Mouse (Mus musculus): ENCODE measurements around the gene Kcna7. TPM values are rescaled to one million over a fixed set of nuclear protein-coding genes. Genes with fewer than 3 reads are reported as not detected.
A peak's percentile ranks its signal among the peaks of the same experiment; 100 is the strongest.
"Not testable (repeated sequence)": the region's sequence is repeated elsewhere in the genome, so short reads cannot be mapped to it uniquely, and the experiment has no call there.

Gene Kcna7
- total RNA-seq, 2 experiments from 2014 or later: 73.7 to 107 TPM

- no peak for DNase-seq
These were observed 10.3 kb upstream of the Kcna7 start for GRCm38 (mm10) chr7:45395129-45395541.

GRCm38 (mm10) chr7:45395578-45396336 is 9.7 kb upstream of the Kcna7 start, which contains the start of gene Snrnp70:
TSS of gene Snrnp70 (minus strand) at chr7:45395742.
- DNase-seq: peak; percentile 100

GRCm38 (mm10) chr7:45396337-45396775 is 9.1 kb upstream of the Kcna7 start:
- DNase-seq: not testable (repeated sequence)

GRCm38 (mm10) chr7:45396787-45397186 is 8.7 kb upstream of the Kcna7 start:
- DNase-seq: no peak

GRCm38 (mm10) chr7:45401521-45402085 is 3.9 kb upstream of the Kcna7 start:
- DNase-seq: no peak

- DNase-seq: no peak
These were observed 1.8 kb upstream of the Kcna7 start for GRCm38 (mm10) chr7:45403532-45404261.

GRCm38 (mm10) chr7:45406157-45407156 is 1.0 kb downstream of the Kcna7 start:
- peak; percentile 82 for DNase-seq

- DNase-seq: no peak
These were observed 2.4 kb downstream of the Kcna7 start for GRCm38 (mm10) chr7:45407836-45408235.

- DNase-seq: no peak
These were observed 2.9 kb downstream of the Kcna7 start for GRCm38 (mm10) chr7:45408351-45408750.

GRCm38 (mm10) chr7:45408949-45409348 is 3.5 kb downstream of the Kcna7 start:
- no peak for DNase-seq

- DNase-seq: no peak
These were observed 4.2 kb downstream of the Kcna7 start for GRCm38 (mm10) chr7:45409497-45410163.

GRCm38 (mm10) chr7:45412421-45412820 is 7.0 kb downstream of the Kcna7 start:
- DNase-seq: peak; percentile 78

- DNase-seq: peak; percentile 64
These were observed 7.8 kb downstream of the Kcna7 start, which contains the start of gene Ntf5 for GRCm38 (mm10) chr7:45413113-45413863. TSS of gene Ntf5 (plus strand) at chr7:45413695.

- no peak for DNase-seq
These were observed 8.6 kb downstream of the Kcna7 start for GRCm38 (mm10) chr7:45413864-45414739.

- DNase-seq: no peak
These were observed 9.3 kb downstream of the Kcna7 start for GRCm38 (mm10) chr7:45414740-45415224.

GRCm38 (mm10) chr7:45415636-45416035 is 10.2 kb downstream of the Kcna7 start:
- no peak for DNase-seq

GRCm38 (mm10) chr7:45417962-45418492 is 12.6 kb downstream of the Kcna7 start:
- DNase-seq: no peak

- no peak for DNase-seq
These were observed 14.6 kb downstream of the Kcna7 start for GRCm38 (mm10) chr7:45419859-45420614.

Data from gastrocnemius, postnatal 25 days (tissue).